Mouse (Mus musculus): Measurements from ENCODE around the gene Ifna4. TPM values are rescaled to one million over a fixed set of nuclear protein-coding genes. Genes with fewer than 3 reads are reported as not detected.

Gene Ifna4
- total RNA-seq, 2 experiments from 2014 or later: not detected

DNA sequence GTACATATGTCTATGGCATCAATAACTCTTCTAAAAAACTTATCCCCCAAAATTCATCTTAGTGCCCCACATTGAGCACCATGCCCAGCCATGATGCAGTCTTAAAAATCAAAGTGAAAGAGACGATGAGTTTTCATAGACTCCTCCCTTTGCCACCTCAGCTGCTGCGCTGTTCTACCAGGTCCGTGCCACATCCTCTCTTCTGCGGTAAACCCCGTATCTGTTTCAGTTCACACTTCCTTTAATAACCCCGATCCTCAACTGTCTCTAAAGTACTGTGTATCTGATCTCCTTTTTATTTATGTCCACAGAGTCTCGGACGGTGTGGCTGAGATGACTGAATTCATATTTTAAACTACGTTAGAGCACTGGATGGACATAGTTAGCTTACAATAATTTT lies 22.9 kb downstream of the Ifna4 start:
- ATAC-seq (replicated peaks; ENCODE audit: poor library complexity, severe bottlenecking): peak; percentile 78

DNA sequence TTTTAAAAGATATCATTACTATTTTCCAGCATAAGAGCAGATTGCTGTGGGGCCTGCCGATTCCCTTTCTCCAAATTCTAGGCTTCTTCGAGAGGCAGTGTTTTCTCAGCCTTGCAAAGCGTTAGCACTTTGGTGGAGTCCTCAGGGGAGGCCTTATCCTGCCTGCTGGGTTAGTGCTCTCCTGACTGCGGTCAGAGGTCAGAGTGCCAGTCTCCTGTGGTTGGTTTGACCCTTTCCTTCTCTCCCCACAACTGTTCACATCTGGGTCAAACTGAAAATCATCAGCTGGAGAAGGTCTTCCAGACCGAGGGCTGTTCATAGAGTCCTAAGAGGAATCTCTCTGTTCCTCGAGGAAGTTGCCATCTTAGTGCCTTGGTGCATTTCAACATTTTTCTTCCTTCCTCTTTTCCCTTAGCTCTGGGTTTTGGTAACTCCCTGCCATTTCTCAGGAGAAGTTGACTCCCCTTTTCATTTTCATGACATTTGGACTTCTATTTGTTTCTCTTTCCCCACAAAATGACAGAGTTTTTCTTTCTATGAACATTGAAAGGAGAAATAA lies 23.4 kb downstream of the Ifna4 start:
- ATAC-seq (replicated peaks; ENCODE audit: poor library complexity, severe bottlenecking): peak; percentile 64

DNA sequence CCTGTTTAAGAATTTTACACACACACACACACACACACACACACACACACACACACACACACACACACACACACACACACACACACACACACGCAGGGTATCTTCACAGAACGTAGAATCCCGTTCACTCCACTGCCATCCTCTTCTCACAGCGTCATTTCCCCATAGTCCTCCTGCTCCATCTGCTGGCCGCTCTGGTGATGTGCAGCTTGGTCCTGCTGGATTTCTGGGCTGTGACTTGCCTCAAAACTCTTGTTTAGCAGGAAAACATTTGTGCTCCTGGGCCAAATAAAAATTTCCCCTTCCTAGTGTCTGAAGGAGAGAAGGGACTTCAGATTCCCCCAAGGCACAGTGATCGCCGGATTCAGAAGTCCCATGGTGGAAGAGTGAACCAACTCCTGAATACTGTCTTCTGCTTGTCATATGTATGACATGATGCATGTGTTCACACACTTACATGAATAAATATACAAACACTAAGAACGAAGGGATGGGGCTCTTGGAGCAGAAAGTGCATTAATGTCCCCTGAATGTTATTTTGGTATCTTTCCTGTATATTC lies 25.8 kb downstream of the Ifna4 start:
- ATAC-seq (replicated peaks; ENCODE audit: poor library complexity, severe bottlenecking): peak; percentile 67

GRCm38 (mm10) chr4:88867926-88868911 lies 26.6 kb downstream of the Ifna4 start:
- peak; percentile 24; the same call in 1 of the 2 replicates for ATAC-seq (replicated peaks; ENCODE audit: poor library complexity, severe bottlenecking)

GRCm38 (mm10) chr4:88872691-88873090 lies 31.0 kb downstream of the Ifna4 start:
- 0 out of 2 replicates have a peak, but pooled peaks have one; percentile 35 for ATAC-seq (replicated peaks; ENCODE audit: poor library complexity, severe bottlenecking)

DNA sequence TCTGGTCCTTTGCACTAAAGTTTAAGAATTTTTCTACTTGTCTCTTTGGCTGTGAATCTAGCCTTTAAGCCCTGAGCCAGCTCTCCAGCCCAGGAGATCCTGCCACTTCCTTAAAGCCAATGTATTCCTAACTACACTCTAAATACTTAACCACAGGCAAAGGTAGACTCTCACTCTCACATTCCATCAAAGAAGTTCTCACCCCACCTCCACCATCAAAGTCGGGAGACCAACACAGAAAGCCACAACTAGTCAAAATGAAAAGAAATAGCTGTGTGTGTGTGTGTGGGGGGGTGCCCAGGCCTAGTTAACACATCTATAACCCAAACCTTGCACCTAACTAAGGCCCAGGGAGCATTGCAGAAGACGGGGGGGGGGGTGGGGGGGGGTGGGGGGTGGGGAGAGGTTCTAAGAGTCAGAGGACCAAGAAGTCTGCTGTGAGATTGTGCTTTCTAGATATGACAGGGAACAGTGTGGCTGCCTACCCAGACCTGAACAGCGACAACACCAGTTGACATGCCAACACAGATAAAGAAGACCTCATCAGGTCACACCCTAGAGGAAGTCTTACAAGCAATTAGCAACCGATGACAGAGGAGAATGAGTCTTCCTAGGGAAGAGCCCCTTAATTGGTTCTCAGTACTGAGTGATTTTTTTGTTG lies 33.9 kb downstream of the Ifna4 start:
- ATAC-seq (replicated peaks; ENCODE audit: poor library complexity, severe bottlenecking): no peak

DNA sequence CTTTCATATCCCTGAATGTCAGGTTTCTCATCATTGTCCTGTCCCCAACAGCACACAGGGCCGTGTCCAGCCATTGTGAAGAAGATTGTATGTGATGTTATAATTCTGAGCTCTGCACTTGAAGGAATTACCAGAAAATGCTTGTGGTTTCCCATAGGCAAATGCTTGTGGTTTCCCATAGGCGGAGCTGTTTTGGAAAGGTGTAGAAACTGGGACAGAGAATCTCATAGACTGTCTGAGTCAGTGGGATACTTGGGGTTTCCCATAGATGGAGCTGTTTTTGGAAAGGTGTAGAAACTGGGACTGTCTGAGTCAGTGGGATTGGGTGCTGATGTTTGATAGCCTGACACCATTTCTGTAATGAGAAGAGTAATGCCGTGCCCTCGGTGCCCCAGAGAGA lies 34.9 kb downstream of the Ifna4 start:
- ATAC-seq (replicated peaks; ENCODE audit: poor library complexity, severe bottlenecking): no peak

DNA sequence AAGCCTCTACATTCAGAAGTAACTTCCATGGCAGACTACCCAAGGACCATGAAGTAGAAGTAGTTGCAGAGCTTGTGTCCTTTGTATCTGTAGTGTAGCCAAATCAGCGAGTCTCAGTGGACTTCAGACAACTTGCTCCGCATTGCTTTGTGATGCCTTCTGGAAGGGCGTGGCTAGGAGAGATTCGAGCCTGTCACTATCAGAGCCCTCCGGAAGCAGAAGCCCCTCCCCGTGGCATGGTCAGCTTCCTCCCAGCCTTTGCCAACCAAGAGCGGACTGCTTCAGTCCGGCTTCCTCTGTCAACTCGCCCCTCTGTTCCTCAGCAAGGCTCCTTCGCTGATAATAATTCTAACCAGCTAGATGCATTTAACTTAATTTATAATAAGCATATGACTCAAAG lies 36.6 kb downstream of the Ifna4 start:
- peak; percentile 99 for ATAC-seq (replicated peaks; ENCODE audit: poor library complexity, severe bottlenecking)

GRCm38 (mm10) chr4:88878772-88879171 lies 37.1 kb downstream of the Ifna4 start:
- ATAC-seq (replicated peaks; ENCODE audit: poor library complexity, severe bottlenecking): no peak

GRCm38 (mm10) chr4:88880101-88880500 lies 38.4 kb downstream of the Ifna4 start, which contains the start of gene Ifne:
Gene Ifne, minus strand, starts transcription at chr4:88880201.
- no peak for ATAC-seq (replicated peaks; ENCODE audit: poor library complexity, severe bottlenecking)

DNA sequence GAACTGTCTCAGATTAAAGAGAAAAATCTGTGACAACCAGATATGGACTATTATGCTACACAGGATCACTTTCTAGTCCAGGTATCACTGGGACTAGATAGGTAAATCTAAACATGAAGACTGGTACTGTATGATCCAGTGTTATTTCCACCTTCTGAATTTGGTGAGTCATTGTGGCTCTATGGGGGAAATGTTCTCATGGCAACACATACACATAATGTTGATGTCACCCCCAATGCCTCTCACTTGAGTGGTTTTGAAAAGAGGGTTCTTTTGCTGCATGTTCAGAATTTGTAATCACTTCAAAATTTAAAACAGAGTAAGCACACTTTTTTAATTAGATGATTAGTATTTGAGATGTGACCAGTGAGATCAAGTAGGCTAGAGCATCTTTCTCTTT lies 46.6 kb downstream of the Ifna4 start:
- no peak for ATAC-seq (replicated peaks; ENCODE audit: poor library complexity, severe bottlenecking)

Other genes starting within 250 kb of the Ifna4 start
- gene Ifna9, start 249.5 kb upstream of the Ifna4 start, total RNA-seq (2014; fragmentation: Nextera tagmentation): not detected in 2 replicates
- not detected in 2 replicates for gene Ifna9, start 249.5 kb upstream of the Ifna4 start, total RNA-seq (2017)
- gene Ifna12, start 238.5 kb upstream of the Ifna4 start, total RNA-seq (2014; fragmentation: Nextera tagmentation): not detected in 2 replicates
- not detected in 2 replicates for gene Ifna12, start 238.5 kb upstream of the Ifna4 start, total RNA-seq (2017)
- gene C87499, start 207.4 kb upstream of the Ifna4 start, total RNA-seq (2014; fragmentation: Nextera tagmentation): not detected in 2 replicates
- gene C87499, start 207.4 kb upstream of the Ifna4 start, total RNA-seq (2017): not detected in 2 replicates
- gene Ifna13, start 197.4 kb upstream of the Ifna4 start, total RNA-seq (2014; fragmentation: Nextera tagmentation): not detected in 2 replicates
- not detected in 2 replicates for gene Ifna13, start 197.4 kb upstream of the Ifna4 start, total RNA-seq (2017)
- gene Ifna16, start 164.9 kb upstream of the Ifna4 start, total RNA-seq (2014; fragmentation: Nextera tagmentation): not detected in 2 replicates
- not detected in 2 replicates for gene Ifna16, start 164.9 kb upstream of the Ifna4 start, total RNA-seq (2017)
- gene Ifna2, start 157.9 kb upstream of the Ifna4 start, total RNA-seq (2014; fragmentation: Nextera tagmentation): not detected in 2 replicates
- gene Ifna2, start 157.9 kb upstream of the Ifna4 start, total RNA-seq (2017): not detected in 2 replicates
- not detected in 2 replicates for gene Ifnab, start 150.5 kb upstream of the Ifna4 start, total RNA-seq (2014; fragmentation: Nextera tagmentation)
- not detected in 2 replicates for gene Ifnab, start 150.5 kb upstream of the Ifna4 start, total RNA-seq (2017)
- gene Gm26566, start 120.1 kb upstream of the Ifna4 start, total RNA-seq (2014; fragmentation: Nextera tagmentation): not detected in 2 replicates
- 0.69 TPM in 1 of 2 replicates, not detected in the other for gene Gm26566, start 120.1 kb upstream of the Ifna4 start, total RNA-seq (2017)
- 33.5 and 45.5 TPM in 2 replicates for gene Klhl9, start 119.4 kb upstream of the Ifna4 start, total RNA-seq (2014; fragmentation: Nextera tagmentation)
- 72.4 and 96.0 TPM in 2 replicates for gene Klhl9, start 119.4 kb upstream of the Ifna4 start, total RNA-seq (2017)
- gene Gm13271, start 87.0 kb upstream of the Ifna4 start, total RNA-seq (2014; fragmentation: Nextera tagmentation): not detected in 2 replicates
- not detected in 2 replicates for gene Gm13271, start 87.0 kb upstream of the Ifna4 start, total RNA-seq (2017)
- gene Gm13283, start 81.7 kb upstream of the Ifna4 start, total RNA-seq (2014; fragmentation: Nextera tagmentation): 0.49 TPM in 1 of 2 replicates, not detected in the other
- gene Gm13283, start 81.7 kb upstream of the Ifna4 start, total RNA-seq (2017): 0.21 TPM in 1 of 2 replicates, not detected in the other
- not detected in 2 replicates for gene Gm13290, start 68.0 kb upstream of the Ifna4 start, total RNA-seq (2014; fragmentation: Nextera tagmentation)
- gene Gm13290, start 68.0 kb upstream of the Ifna4 start, total RNA-seq (2017): not detected in 2 replicates
- not detected in 2 replicates for gene Gm13289, start 64.9 kb upstream of the Ifna4 start, total RNA-seq (2014; fragmentation: Nextera tagmentation)
- not detected in 2 replicates for gene Gm13289, start 64.9 kb upstream of the Ifna4 start, total RNA-seq (2017)
- gene Gm13272, start 62.0 kb upstream of the Ifna4 start, total RNA-seq (2014; fragmentation: Nextera tagmentation): not detected in 2 replicates
- not detected in 2 replicates for gene Gm13272, start 62.0 kb upstream of the Ifna4 start, total RNA-seq (2017)
- 1.5 TPM in 1 of 2 replicates, not detected in the other for gene Ifnz, start 59.7 kb upstream of the Ifna4 start, total RNA-seq (2014; fragmentation: Nextera tagmentation)
- 0.22 and 0.52 TPM in 2 replicates for gene Ifnz, start 59.7 kb upstream of the Ifna4 start, total RNA-seq (2017)
- not detected in 2 replicates for gene Gm13276, start 56.2 kb upstream of the Ifna4 start, total RNA-seq (2014; fragmentation: Nextera tagmentation)
- not detected in 2 replicates for gene Gm13276, start 56.2 kb upstream of the Ifna4 start, total RNA-seq (2017)
- not detected in 2 replicates for gene Gm13277, start 53.2 kb upstream of the Ifna4 start, total RNA-seq (2014; fragmentation: Nextera tagmentation)
- not detected in 2 replicates for gene Gm13277, start 53.2 kb upstream of the Ifna4 start, total RNA-seq (2017)
- gene Gm13278, start 50.3 kb upstream of the Ifna4 start, total RNA-seq (2014; fragmentation: Nextera tagmentation): not detected in 2 replicates
- not detected in 2 replicates for gene Gm13278, start 50.3 kb upstream of the Ifna4 start, total RNA-seq (2017)
- gene Gm13275, start 47.4 kb upstream of the Ifna4 start, total RNA-seq (2014; fragmentation: Nextera tagmentation): not detected in 2 replicates
- not detected in 2 replicates for gene Gm13275, start 47.4 kb upstream of the Ifna4 start, total RNA-seq (2017)
- gene Gm13279, start 44.5 kb upstream of the Ifna4 start, total RNA-seq (2014; fragmentation: Nextera tagmentation): not detected in 2 replicates
- not detected in 2 replicates for gene Gm13279, start 44.5 kb upstream of the Ifna4 start, total RNA-seq (2017)
- gene Gm13285, start 42.2 kb upstream of the Ifna4 start, total RNA-seq (2014; fragmentation: Nextera tagmentation): not detected in 2 replicates
- not detected in 2 replicates for gene Gm13285, start 42.2 kb upstream of the Ifna4 start, total RNA-seq (2017)
- not detected in 2 replicates for gene Gm13287, start 38.6 kb upstream of the Ifna4 start, total RNA-seq (2014; fragmentation: Nextera tagmentation)
- not detected in 2 replicates for gene Gm13287, start 38.6 kb upstream of the Ifna4 start, total RNA-seq (2017)
- gene Gm13288, start 36.3 kb upstream of the Ifna4 start, total RNA-seq (2014; fragmentation: Nextera tagmentation): not detected in 2 replicates
- not detected in 2 replicates for gene Gm13288, start 36.3 kb upstream of the Ifna4 start, total RNA-seq (2017)
- not detected in 2 replicates for gene Ifna7, start 25.6 kb upstream of the Ifna4 start, total RNA-seq (2014; fragmentation: Nextera tagmentation)
- not detected in 2 replicates for gene Ifna7, start 25.6 kb upstream of the Ifna4 start, total RNA-seq (2017)
- gene Ifna11, start 21.9 kb upstream of the Ifna4 start, total RNA-seq (2014; fragmentation: Nextera tagmentation): not detected in 2 replicates
- gene Ifna11, start 21.9 kb upstream of the Ifna4 start, total RNA-seq (2017): not detected in 2 replicates
- gene Ifna6, start 14.4 kb upstream of the Ifna4 start, total RNA-seq (2014; fragmentation: Nextera tagmentation): not detected in 2 replicates
- not detected in 2 replicates for gene Ifna6, start 14.4 kb upstream of the Ifna4 start, total RNA-seq (2017)
- not detected in 2 replicates for gene Ifna5, start 6.3 kb upstream of the Ifna4 start, total RNA-seq (2014; fragmentation: Nextera tagmentation)
- gene Ifna5, start 6.3 kb upstream of the Ifna4 start, total RNA-seq (2017): not detected in 2 replicates
- gene Ifna1, start 8.2 kb downstream of the Ifna4 start, total RNA-seq (2014; fragmentation: Nextera tagmentation): not detected in 2 replicates
- not detected in 2 replicates for gene Ifna1, start 8.2 kb downstream of the Ifna4 start, total RNA-seq (2017)
- gene Ifne, start 38.3 kb downstream of the Ifna4 start, total RNA-seq (2014; fragmentation: Nextera tagmentation): not detected in 2 replicates
- gene Ifne, start 38.3 kb downstream of the Ifna4 start, total RNA-seq (2017): not detected in 2 replicates

Measured in granulocyte monocyte progenitor cell, adult 5-6 weeks (primary cell).